Mouse (Mus musculus) midbrain, embryonic 10.5 days (tissue): ENCODE results near the gene Derl3. TPM values are rescaled to one million over a fixed set of nuclear protein-coding genes. Genes with fewer than 3 reads are reported as not detected.

Source experiments
- DNase-seq: peaks from one replicate; pipeline ENCODE4 v3.0.0-alpha.2; 2017; ENCODE audit warnings: low spot score
- H3K27ac ChIP-seq: fragments of 300-500 bp; sonication (generic); replicated peaks from 2 replicates; pipeline ENCODE4 v1.5.1; 2016; ENCODE audit warnings: mild to moderate bottlenecking
- H3K27me3 ChIP-seq: fragments of 300-500 bp; sonication (generic); 2 replicates; pipeline ENCODE4 v1.6.1; 2016; ENCODE audit warnings: low read depth, mild to moderate bottlenecking; ENCODE audit not compliant: poor library complexity, severe bottlenecking
- H3K36me3 ChIP-seq: fragments of 300-500 bp; sonication (generic); 2 replicates; pipeline ENCODE4 v1.6.1; 2016; ENCODE audit warnings: mild to moderate bottlenecking, moderate library complexity
- H3K4me1 ChIP-seq: fragments of 300-500 bp; sonication (generic); 2 replicates; pipeline ENCODE4 v1.6.1; 2016
- H3K4me3 ChIP-seq: fragments of 300-500 bp; sonication (generic); 2 replicates; pipeline ENCODE4 v1.5.1; 2016; ENCODE audit warnings: mild to moderate bottlenecking, moderate library complexity
- H3K9me3 ChIP-seq: fragments of 300-500 bp; sonication (generic); replicated peaks from 2 replicates; pipeline ENCODE4 v1.6.1; 2016; ENCODE audit warnings: mild to moderate bottlenecking
- WGBS: fragments of 180-500 bp; shearing (Covaris S2); methylation state at CpG from one replicate; pipeline ENCODE4 v1.1.7; 2016; 5-methylcytosine and 5-hydroxymethylcytosine counted together
- polyA plus RNA-seq: library from polyadenylated mRNA; unstranded; fragments of >200 nt; fragmentation: Nextera tagmentation; extraction: Ambion mirVana; gene quantifications from 2 replicates; pipeline ENCODE4 v1.2.1, GENCODE M21; 2016

Derl3 gene
- polyA plus RNA-seq, 1 experiment from 2014 or later = 1.4 TPM

DNA sequence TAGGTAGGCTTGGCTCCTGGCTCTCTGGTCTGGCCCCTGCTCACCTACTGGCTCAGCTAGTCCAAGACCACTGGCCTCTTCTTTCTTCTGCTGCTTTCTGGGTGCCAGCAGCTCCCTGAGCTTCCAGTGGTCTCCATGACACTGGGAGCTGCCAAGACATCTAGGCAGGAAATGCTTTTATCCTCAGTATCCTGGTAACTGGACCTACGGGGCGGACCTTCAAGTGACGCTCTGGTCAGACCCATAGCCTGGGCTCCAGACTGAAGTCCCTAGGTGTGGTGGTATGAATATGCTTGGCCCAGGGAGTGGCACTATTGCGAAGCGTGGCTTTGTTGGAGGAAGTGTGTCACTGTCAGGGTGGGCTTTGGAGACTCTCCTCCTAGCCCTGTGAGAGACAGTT lies 47.3 kb downstream of the Derl3 start, which contains the start of gene Gm867:
Gene Gm867, minus strand, starts transcription at position 153 of the 400 bp plus-strand sequence.
- H3K27ac ChIP-seq = 0 out of 2 replicates have a peak within 1 kb of the TSS, but pooled peaks have one; percentile 2
- DNase-seq = no peak
- peaks cover 46% of the 10 kb centered on the region for H3K4me1 ChIP-seq
- H3K27me3 ChIP-seq = peaks cover 50% of the 10 kb centered on the region
- no peaks in the 10 kb centered on the region for H3K9me3 ChIP-seq
- no peaks in the 10 kb centered on the region for H3K36me3 ChIP-seq
- H3K4me3 ChIP-seq = no peak within 1 kb of the TSS
- 76% methylated on average over 5 of the region's 5 CpGs for WGBS

DNA sequence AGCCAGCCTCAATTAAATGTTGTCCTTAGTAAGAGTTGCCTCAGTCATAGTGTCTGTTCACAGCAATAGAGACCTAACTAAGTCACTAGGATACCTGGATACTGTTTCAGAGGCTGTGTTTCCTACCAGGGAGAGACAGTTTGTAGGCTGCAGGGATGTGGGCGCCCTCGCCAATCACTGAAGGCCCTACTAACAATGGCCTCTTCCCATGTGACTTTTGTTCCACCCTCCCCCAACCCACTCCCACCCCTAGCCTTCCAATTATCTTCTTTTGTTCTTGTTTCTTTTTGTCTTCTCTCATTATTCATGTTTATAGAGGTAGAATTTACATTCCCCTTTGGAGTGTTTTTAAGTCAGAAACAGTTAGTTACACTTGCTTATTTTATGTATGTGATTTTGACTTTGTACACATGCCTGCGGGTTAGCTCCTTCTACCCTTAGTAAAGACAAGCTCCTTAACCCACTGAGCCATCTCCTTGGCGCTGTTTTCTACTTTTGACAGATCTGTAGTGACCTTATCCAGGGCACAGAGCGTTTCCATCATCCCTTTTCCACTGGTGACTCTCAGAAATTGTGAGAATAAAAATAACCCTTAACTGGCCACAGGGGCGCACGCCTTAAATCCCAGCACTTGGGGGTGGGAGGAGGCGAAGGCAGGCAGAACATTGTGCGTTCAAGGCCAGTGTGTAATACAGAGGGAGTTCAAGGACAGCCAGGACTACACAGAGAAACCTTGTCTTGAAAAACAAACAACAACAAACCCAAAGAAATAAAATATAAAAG lies 48.0 kb downstream of the Derl3 start:
- H3K4me1 ChIP-seq = peaks cover 39% of the 10 kb centered on the region
- H3K9me3 ChIP-seq = no peaks in the 10 kb centered on the region
- H3K27ac ChIP-seq = no peak overlapping the region
- H3K36me3 ChIP-seq = no peaks in the 10 kb centered on the region
- H3K27me3 ChIP-seq = peaks cover 43% of the 10 kb centered on the region
- DNase-seq = no peak
- H3K4me3 ChIP-seq = no peak overlapping the region
- 69% methylated on average over 9 of the region's 9 CpGs for WGBS

DNA sequence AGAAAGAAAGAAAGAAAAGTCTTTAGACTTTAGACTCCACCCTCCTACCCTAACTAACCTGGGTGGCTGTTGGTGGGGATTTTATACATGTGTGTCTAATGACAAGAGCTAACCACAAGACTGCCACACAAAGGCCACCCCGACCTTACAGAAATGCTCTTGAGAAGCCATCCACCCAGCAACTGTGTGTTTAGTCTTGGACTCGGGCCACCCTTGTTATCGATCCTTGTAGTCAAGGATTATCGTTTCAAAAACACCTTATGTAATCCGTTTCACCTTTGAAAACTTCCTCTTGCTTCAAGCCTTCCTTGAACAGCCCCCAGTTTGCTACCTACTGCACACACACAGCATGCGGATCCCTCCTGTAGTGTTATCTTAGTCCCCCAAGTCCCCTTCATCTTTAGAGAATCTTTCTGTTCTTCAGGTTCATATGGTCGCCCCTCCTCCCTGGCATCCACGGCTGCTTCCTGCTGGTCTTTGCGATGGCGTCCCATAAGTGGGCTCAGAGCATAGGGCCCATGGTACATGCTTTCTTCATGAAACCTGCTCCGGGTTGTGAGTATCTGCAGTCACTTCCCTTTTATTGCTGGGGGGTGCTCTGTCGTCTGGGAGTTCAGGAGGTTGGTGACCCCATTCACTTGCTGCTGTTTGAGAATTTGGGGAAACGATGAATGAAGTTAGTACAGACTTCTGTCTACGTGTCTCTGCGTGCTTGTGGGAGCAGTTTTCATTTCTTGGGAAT lies 49.7 kb downstream of the Derl3 start, which contains the start of gene Vpreb3:
Gene Vpreb3, plus strand, starts transcription at position 322 of the 742 bp plus-strand sequence.
- no peaks in the 10 kb centered on the region for H3K9me3 ChIP-seq
- WGBS = 82% methylated on average over 15 of the region's 15 CpGs
- no peak for DNase-seq
- H3K27ac ChIP-seq = no peak within 1 kb of the TSS; the same call in 1 of the 2 replicates
- H3K36me3 ChIP-seq = no peaks in the 10 kb centered on the region
- peaks cover 26% of the 10 kb centered on the region for H3K4me1 ChIP-seq
- peaks cover 26% of the 10 kb centered on the region for H3K27me3 ChIP-seq
- H3K4me3 ChIP-seq = no peak within 1 kb of the TSS

DNA sequence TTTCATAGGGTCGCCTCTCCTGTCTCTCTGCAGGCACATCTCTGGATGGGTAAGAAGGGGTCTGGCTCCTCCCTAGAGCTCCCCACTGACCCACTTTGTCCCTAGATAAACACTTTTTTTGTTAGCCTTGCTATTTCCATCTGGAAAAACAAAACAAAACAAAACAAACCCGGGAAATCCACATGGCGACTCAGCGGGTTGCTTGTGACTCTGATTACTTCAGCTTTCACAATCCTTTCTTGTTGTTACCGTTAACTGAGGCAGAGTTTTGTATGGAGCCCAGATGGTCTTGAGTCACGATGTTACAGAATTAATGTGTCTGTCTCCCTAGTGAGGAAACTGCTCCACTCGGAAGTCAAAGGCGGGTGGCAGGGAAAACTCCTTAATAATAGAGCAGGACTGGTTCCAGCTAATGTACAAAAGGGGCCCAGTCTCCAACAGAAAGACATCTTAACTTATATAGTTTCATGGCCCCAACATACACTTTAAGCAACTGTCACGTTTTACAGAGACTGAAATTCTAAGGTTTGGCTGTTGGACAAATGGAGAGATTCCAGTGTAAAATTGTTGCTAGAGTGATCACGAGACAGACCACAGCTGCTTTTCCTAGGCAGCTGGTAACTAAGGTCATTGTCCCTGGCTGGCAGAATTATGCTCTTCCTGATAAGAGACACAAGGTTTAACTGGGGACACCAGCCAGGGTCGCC lies 51.0 kb downstream of the Derl3 start:
- WGBS = 34% methylated on average over 11 of the region's 11 CpGs
- Histone ChIP-seq H3K4me1 (peaks cover 24% of the 10 kb centered on the region), H3K36me3 (no peaks in the 10 kb centered on the region), H3K9me3 (no peaks in the 10 kb centered on the region), H3K4me3 (no peak overlapping the region), H3K27me3 (peaks cover 20% of the 10 kb centered on the region), H3K27ac (no peak overlapping the region; the same call in 1 of the 2 replicates)
- DNase-seq = no peak

DNA sequence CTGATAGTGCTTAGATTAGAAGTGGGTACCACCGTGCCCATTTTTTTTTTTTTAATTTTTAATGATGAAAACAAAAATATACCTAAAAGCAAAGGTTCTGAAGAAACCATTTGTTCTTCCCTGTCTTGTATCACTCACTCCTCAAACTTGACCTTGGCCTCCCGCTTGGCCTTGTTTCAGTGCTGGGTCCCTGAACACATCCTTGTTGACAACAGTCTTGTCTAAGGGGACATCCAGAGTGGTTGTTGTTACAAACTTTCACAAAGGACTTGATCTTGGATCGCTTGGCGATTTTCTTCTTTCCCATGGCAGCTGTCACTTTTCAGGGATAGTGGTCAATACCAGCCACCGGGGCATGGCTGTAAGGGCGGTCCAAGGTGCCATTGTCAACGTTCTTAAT lies 52.0 kb downstream of the Derl3 start:
- 91% methylated on average over 7 of the region's 7 CpGs for WGBS
- no peak for DNase-seq
- Histone ChIP-seq H3K9me3 (no peaks in the 10 kb centered on the region), H3K4me1 (peaks cover 24% of the 10 kb centered on the region), H3K4me3 (no peak overlapping the region), H3K36me3 (no peaks in the 10 kb centered on the region), H3K27me3 (peaks cover 21% of the 10 kb centered on the region), H3K27ac (no peak overlapping the region)

Other genes with a start within 250 kb of the Derl3 start
- 1.6 and 1.9 TPM in 2 replicates for gene Susd2, start 249.4 kb upstream of the Derl3 start, polyA plus RNA-seq
- 32.6 and 37.8 TPM in 2 replicates for gene Cabin1, start 129.1 kb upstream of the Derl3 start, polyA plus RNA-seq
- gene Ddt, start 120.0 kb upstream of the Derl3 start, polyA plus RNA-seq = 87.9 and 103 TPM in 2 replicates
- gene Gm20441, start 112.5 kb upstream of the Derl3 start, polyA plus RNA-seq = not detected in 2 replicates
- 0.97 and 1.00 TPM in 2 replicates for gene Gstt3, start 112.0 kb upstream of the Derl3 start, polyA plus RNA-seq
- gene Gstt1, start 94.8 kb upstream of the Derl3 start, polyA plus RNA-seq = 3.0 and 4.7 TPM in 2 replicates
- gene Gstt4, start 70.9 kb upstream of the Derl3 start, polyA plus RNA-seq = not detected in 2 replicates
- gene Gstt2, start 56.0 kb upstream of the Derl3 start, polyA plus RNA-seq = 7.6 and 8.3 TPM in 2 replicates
- 2,515 and 3,289 TPM in 2 replicates for gene Mif, start 33.2 kb upstream of the Derl3 start, polyA plus RNA-seq
- gene Smarcb1, start 28.2 kb downstream of the Derl3 start, polyA plus RNA-seq = 294 and 296 TPM in 2 replicates
- 6.9 and 7.5 TPM in 2 replicates for gene Chchd10, start 39.7 kb downstream of the Derl3 start, polyA plus RNA-seq
- gene Mmp11, start 43.1 kb downstream of the Derl3 start, polyA plus RNA-seq = 23.7 and 38.2 TPM in 2 replicates
- gene Gm867, start 47.3 kb downstream of the Derl3 start, polyA plus RNA-seq = 0.52 and 0.58 TPM in 2 replicates
- gene Vpreb3, start 49.6 kb downstream of the Derl3 start, polyA plus RNA-seq = 0.24 and 0.39 TPM in 2 replicates
- 0.09 and 0.10 TPM in 2 replicates for gene Gm5134, start 61.1 kb downstream of the Derl3 start, polyA plus RNA-seq
- 36.8 and 39.0 TPM in 2 replicates for gene Zfp280b, start 139.2 kb downstream of the Derl3 start, polyA plus RNA-seq
- not detected in 2 replicates for gene Slc5a4b, start 217.5 kb downstream of the Derl3 start, polyA plus RNA-seq